Mouse (Mus musculus) lung, postnatal 0 days (tissue): Measurements from ENCODE around the gene Slc25a33.

ENCODE experiments used
- CTCF ChIP-seq: IDR thresholded peaks from 2 replicates; pipeline ENCODE4 v1.5.1; 2016; ENCODE audit warnings: antibody characterized with exemption, mild to moderate bottlenecking
- EP300 ChIP-seq: IDR thresholded peaks from 2 replicates; pipeline ENCODE4 v1.6.1; 2016; ENCODE audit warnings: antibody characterized with exemption, mild to moderate bottlenecking, control low read depth

- no peak for TF ChIP-seq CTCF
- TF ChIP-seq EP300: no peak
These were observed 23.4 kb downstream of the Slc25a33 start for GRCm38 (mm10) chr4:149750671-149751070.
